Mouse (Mus musculus) CD4-positive, CD25-positive, alpha-beta regulatory T cell, adult 4 months (primary cell): ENCODE data around the gene Krt75. TPM values are rescaled to one million over a fixed set of nuclear protein-coding genes. Genes with fewer than 3 reads are reported as not detected.

ENCODE experiments used
- polyA plus RNA-seq, 2 experiments: library from polyadenylated mRNA; unstranded; fragments of 100-300 nt; shearing (Covaris generic); gene quantifications; one replicate each; pipeline ENCODE4 v1.2.1; 2017

Krt75 gene
- polyA plus RNA-seq, 2 experiments from 2014 or later: not detected

Other genes starting within 250 kb of the Krt75 start
- under 1 TPM in 1 of 2 experiments, not detected in 1; 0.22 TPM for gene Krt80, start 203.7 kb downstream of the Krt75 start, polyA plus RNA-seq
- gene Krt7, start 162.9 kb downstream of the Krt75 start, polyA plus RNA-seq: under 1 TPM in 1 of 2 experiments, not detected in 1; 0.08 TPM
- 1 to 10 TPM in 1 of 2 experiments, under 1 TPM in 1; 0.66 to 1.1 TPM for gene Krt87, start 135.1 kb downstream of the Krt75 start, polyA plus RNA-seq
- gene Krt88, start 126.2 kb downstream of the Krt75 start, polyA plus RNA-seq: not detected
- gene Krt81, start 110.2 kb downstream of the Krt75 start, polyA plus RNA-seq: not detected
- not detected for gene Krt86, start 100.4 kb downstream of the Krt75 start, polyA plus RNA-seq
- gene Krt83, start 82.4 kb downstream of the Krt75 start, polyA plus RNA-seq: 1 to 10 TPM; 3.2 to 7.4 TPM
- not detected for gene Gm49425, start 56.6 kb downstream of the Krt75 start, polyA plus RNA-seq
- not detected for gene Krt84, start 41.1 kb downstream of the Krt75 start, polyA plus RNA-seq
- not detected for gene Krt82, start 23.2 kb downstream of the Krt75 start, polyA plus RNA-seq
- gene Krt90, start 11.0 kb downstream of the Krt75 start, polyA plus RNA-seq: not detected
- not detected for gene Gm5414, start 54.3 kb upstream of the Krt75 start, polyA plus RNA-seq
- not detected for gene Gm5478, start 73.5 kb upstream of the Krt75 start, polyA plus RNA-seq
- not detected for gene Krt6b, start 106.4 kb upstream of the Krt75 start, polyA plus RNA-seq
- gene Krt6a, start 120.4 kb upstream of the Krt75 start, polyA plus RNA-seq: not detected
- gene Krt5, start 139.0 kb upstream of the Krt75 start, polyA plus RNA-seq: not detected
- not detected for gene Krt71, start 169.2 kb upstream of the Krt75 start, polyA plus RNA-seq
- not detected for gene Krt72, start 212.6 kb upstream of the Krt75 start, polyA plus RNA-seq
- not detected for gene Krt73, start 228.4 kb upstream of the Krt75 start, polyA plus RNA-seq
- gene Krt2, start 244.3 kb upstream of the Krt75 start, polyA plus RNA-seq: not detected